Mouse (Mus musculus): ENCODE data around the gene Slain2. TPM values are rescaled to one million over a fixed set of nuclear protein-coding genes. Genes with fewer than 3 reads are reported as not detected.

The Slain2 gene
- total RNA-seq (2012; rRNA removed): 11.0 and 12.6 TPM in 2 replicates
- 26.2 and 27.5 TPM in 2 replicates for total RNA-seq (2014; rRNA removed)
- 27.9 and 34.6 TPM in 2 replicates for polyA plus RNA-seq (2012; ENCODE audit: insufficient read length, low read depth)

DNA sequence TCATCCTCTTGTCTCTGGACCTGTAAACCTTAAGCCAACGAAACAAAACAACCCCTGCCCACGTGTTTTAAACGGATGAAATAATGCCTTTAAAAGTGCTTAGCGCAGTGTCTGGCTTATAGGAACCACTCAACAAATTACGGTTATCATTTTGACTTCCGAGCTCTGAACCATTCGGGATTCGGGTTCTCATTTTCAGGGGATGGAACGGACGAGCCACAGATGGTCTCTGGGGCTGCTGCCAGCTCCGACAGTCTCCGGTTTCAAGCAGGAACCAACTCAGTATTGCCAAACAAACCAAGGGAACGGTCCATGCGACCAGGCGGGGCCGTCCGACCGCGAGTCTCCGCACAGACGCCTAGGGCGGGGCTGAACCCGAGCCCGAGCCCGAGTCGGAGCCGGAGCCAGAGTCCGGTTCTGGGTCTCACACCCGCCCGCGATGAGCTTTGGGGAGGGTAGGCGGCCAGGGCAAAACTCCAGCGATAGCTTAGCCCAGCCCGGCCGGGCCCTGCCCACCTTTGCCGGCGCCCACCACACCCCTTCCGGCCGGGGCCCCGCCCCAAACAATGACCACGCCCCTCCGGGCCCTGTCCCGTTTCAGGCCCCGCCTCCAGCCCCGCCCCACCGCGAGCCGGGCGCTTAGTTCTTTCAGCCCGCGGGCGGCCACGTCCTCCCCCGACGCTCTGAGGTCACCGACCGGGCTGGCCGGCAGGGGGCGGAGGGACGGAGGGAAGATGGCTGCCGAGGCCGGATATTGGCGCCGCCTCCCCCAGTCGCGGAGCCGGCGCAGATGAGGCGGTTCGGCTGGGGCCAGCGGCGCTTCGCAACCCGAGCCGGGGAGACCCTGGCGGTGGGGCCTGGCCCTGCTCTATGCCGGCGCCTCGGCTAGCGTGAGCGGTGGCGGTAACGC lies at the start of gene Slain2:
TSS of gene Slain2 (plus strand) at position 657 of the 910 bp plus-strand sequence.
- Histone ChIP-seq H3K4me1 (ENCODE audit: control insufficient read depth in 1 of 2, insufficient read depth in 2 of 2) (peaks cover 7 to 24% of the 10 kb centered on the region in 2 experiments), H3K79me2 (replicated peaks; ENCODE audit: control insufficient read depth, extremely low read depth, insufficient read depth, poor library complexity, severe bottlenecking) (0 out of 2 replicates have a peak, but pooled peaks cover 2% of the 10 kb centered on the region), H3K27ac (ENCODE audit: insufficient read depth, low read depth) (peak within 1 kb of the TSS; percentile 55), H3K36me3 (replicated peaks in 1 of 2; ENCODE audit: control insufficient read depth in 1 of 2, insufficient read depth in 1 of 2, low read length in 1 of 2) (peaks cover 0 to 3% of the 10 kb centered on the region in 2 experiments), H3K4me3 (replicated peaks in 1 of 3; ENCODE audit: low read depth in 2 of 3, low read length in 2 of 3, poor library complexity in 1 of 3) (peak within 1 kb of the TSS; percentile 77 to 98 (median 89)), H3K9me3 (replicated peaks; ENCODE audit: low read length) (no peaks in the 10 kb centered on the region), H3K4me2 (ENCODE audit: insufficient read depth, low read depth, poor library complexity, severe bottlenecking) (peak within 1 kb of the TSS; percentile 90), H3K27me3 (replicated peaks) (no peaks in the 10 kb centered on the region), H3K9ac (ENCODE audit: insufficient read depth, low read depth) (peak within 1 kb of the TSS; percentile 88)
- peak; percentile 93 for DNase-seq (ENCODE audit: extremely low read depth)
- in situ Hi-C loops (cut with MboI; ENCODE audit: low pct_ligation_motif_present, low pct_unique_long_range_greater_than_20kb, low sequenced_read_pairs): no loop called here
- TF ChIP-seq HCFC1 (IDR thresholded peaks at IDR 0.05; ENCODE audit: low read depth, low read length) (peak; percentile 64; the same call in 1 of the 2 replicates), SIN3A (IDR thresholded peaks at IDR 0.05; ENCODE audit: low read length) (peak; percentile 50), ZMIZ1 (IDR thresholded peaks at IDR 0.05; ENCODE audit: low read depth, low read length) (peak; percentile 73), TCF12 (IDR thresholded peaks at IDR 0.05; ENCODE audit: low read depth, low read length) (peak; percentile 73), MEF2A (IDR thresholded peaks at IDR 0.05; ENCODE audit: borderline replicate concordance, low read depth, low read length) (peak; percentile 6; the same call in 1 of the 2 replicates), POLR2A (IDR thresholded peaks at IDR 0.05; ENCODE audit: low read depth, low read length) (peak; percentile 87), E2F4 (IDR thresholded peaks at IDR 0.05; ENCODE audit: insufficient replicate concordance, low read depth, low read length) (no peak), POLR2AphosphoS2 (IDR thresholded peaks at IDR 0.05; ENCODE audit: low read depth, low read length) (no peak), KAT2A (IDR thresholded peaks at IDR 0.05; ENCODE audit: insufficient replicate concordance, low read length) (no peak), NRF1 (IDR thresholded peaks at IDR 0.05; ENCODE audit: low read depth, low read length) (peak; percentile 74), BHLHE40 (IDR thresholded peaks at IDR 0.05; ENCODE audit: low read depth, low read length) (no peak), NELFE (IDR thresholded peaks at IDR 0.05; ENCODE audit: low read depth, low read length) (peak; percentile 73; the same call in 1 of the 2 replicates), TBP (conservative IDR thresholded peaks at IDR 0.05; ENCODE audit: low read depth, low read length) (peak; percentile 0; the same call in 1 of the 2 replicates), MAZ (IDR thresholded peaks at IDR 0.05; ENCODE audit: low read depth, low read length) (peak; percentile 38; the same call in 1 of the 2 replicates), UBTF (IDR thresholded peaks at IDR 0.05; ENCODE audit: low read depth, low read length) (peak; percentile 91), MXI1 (IDR thresholded peaks at IDR 0.05; ENCODE audit: low read depth, low read length) (peak; percentile 95), CTCF (conservative IDR thresholded peaks at IDR 0.05 in 1 of 2, IDR thresholded peaks at IDR 0.05 in 1 of 2; ENCODE audit: low read depth in 2 of 2, low read length in 2 of 2) (peak in 1 of 2 experiments; percentile 59; a peak in 2 of 4 replicates), MAX (IDR thresholded peaks at IDR 0.05; ENCODE audit: low read length) (no peak; the same call in 1 of the 2 replicates), ZNF384 (IDR thresholded peaks at IDR 0.05; ENCODE audit: low read depth, low read length) (no peak)
- dilution Hi-C loops (cut with MboI; ENCODE audit: extremely low pct_ligation_motif_present, extremely low pct_unique_long_range_greater_than_20kb, low sequenced_read_pairs): no loop called here
